Mouse (Mus musculus) cerebellum, adult 9-10 months (tissue): ENCODE results near the gene Ppm1a.

ENCODE experiments used
- DNase-seq: peaks from one replicate; pipeline ENCODE4 v3.0.0; 2022

Ppm1a gene

GRCm38 (mm10) chr12:72829777-72830176 lies 72.5 kb downstream of the Ppm1a start:
- no peak for DNase-seq

- no peak for DNase-seq
Observed at GRCm38 (mm10) chr12:72830317-72830716, 73.1 kb downstream of the Ppm1a start.

- peak; percentile 54 for DNase-seq
Observed at GRCm38 (mm10) chr12:72831711-72832432, 74.6 kb downstream of the Ppm1a start.

GRCm38 (mm10) chr12:72834773-72835517 lies 77.7 kb downstream of the Ppm1a start:
- no peak for DNase-seq

- no peak for DNase-seq
Observed at GRCm38 (mm10) chr12:72835518-72836015, 78.3 kb downstream of the Ppm1a start.

GRCm38 (mm10) chr12:72837302-72837701 lies 80.0 kb downstream of the Ppm1a start:
- no peak for DNase-seq

GRCm38 (mm10) chr12:72841500-72841899 lies 84.2 kb downstream of the Ppm1a start:
- no peak for DNase-seq

- DNase-seq, result no peak
Observed at GRCm38 (mm10) chr12:72843135-72843534, 85.9 kb downstream of the Ppm1a start.

GRCm38 (mm10) chr12:72843555-72843954 lies 86.3 kb downstream of the Ppm1a start:
- no peak for DNase-seq

GRCm38 (mm10) chr12:72843973-72844620 lies 86.8 kb downstream of the Ppm1a start:
- no peak for DNase-seq

GRCm38 (mm10) chr12:72845946-72846345 lies 88.7 kb downstream of the Ppm1a start:
- DNase-seq, result no peak

- DNase-seq, result peak; percentile 30
Observed at GRCm38 (mm10) chr12:72847725-72848124, 90.5 kb downstream of the Ppm1a start.
